Mouse (Mus musculus): ENCODE results near the gene Pde4d. TPM values are rescaled to one million over a fixed set of nuclear protein-coding genes. Genes with fewer than 3 reads are reported as not detected.

Pde4d gene
- polyA plus RNA-seq, 2 experiments: 11.7 to 17.3 TPM

- TF ChIP-seq POLR2A (IDR thresholded peaks at IDR 0.05; ENCODE audit: borderline replicate concordance, extremely low read depth, insufficient read depth, insufficient read length): no peak
- Histone ChIP-seq H3K4me2 (replicated peaks; ENCODE audit: low read depth, low read length, severe bottlenecking) (no peak overlapping the region), H3K4me1 (ENCODE audit: control insufficient read depth, insufficient read depth, low read length) (no peaks in the 10 kb centered on the region), H3K27ac (replicated peaks; ENCODE audit: low read depth, low read length) (no peak overlapping the region), H3K36me3 (ENCODE audit: control insufficient read depth, insufficient read depth, low read length) (no peaks in the 10 kb centered on the region), H3K9me3 (ENCODE audit: control insufficient read depth, low read length) (no peaks in the 10 kb centered on the region), H3K9ac (ENCODE audit: low read depth, low read length, severe bottlenecking) (no peak overlapping the region), H3K4me3 (replicated peaks; ENCODE audit: low read length) (no peak overlapping the region), H3K27me3 (ENCODE audit: control insufficient read depth, insufficient read depth, low read length) (no peaks in the 10 kb centered on the region)
- DNase-seq (ENCODE audit: low spot score) (no peak), ATAC-seq (ENCODE audit: low FRiP score, low read depth) (no peak)
- WGBS: 57% methylated on average over 8 of the region's 8 CpGs
Observed at GRCm38 (mm10) chr13:109211471-109211870, 761.7 kb downstream of the Pde4d start.

DNA sequence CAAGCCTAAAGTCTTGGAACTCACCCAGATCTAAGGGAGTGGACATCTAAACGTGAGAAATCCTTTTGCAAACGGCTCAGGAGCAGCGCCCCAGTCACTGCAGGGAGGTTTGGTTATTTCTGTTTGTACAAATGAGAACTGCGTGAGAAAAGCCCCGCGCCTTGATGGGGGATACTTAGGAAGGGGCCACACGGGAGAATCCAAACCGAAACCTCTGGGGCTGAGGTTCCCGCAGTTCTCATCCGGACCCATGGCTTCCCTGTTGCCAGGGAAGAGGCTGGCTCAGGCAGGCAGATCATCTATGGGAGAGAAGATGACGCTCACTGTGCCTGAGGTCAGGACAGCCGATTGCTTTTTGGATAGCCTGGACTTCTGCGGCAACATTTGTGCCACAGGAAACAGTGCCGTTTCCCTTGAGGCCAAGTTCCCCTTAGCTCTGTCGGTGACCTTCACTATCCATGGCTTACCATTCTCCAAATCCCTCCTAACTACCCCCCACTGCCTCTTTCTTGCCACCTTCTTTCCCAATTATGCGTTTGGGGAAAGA is 762.3 kb downstream of the Pde4d start:
- Histone ChIP-seq H3K9me3 (ENCODE audit: control insufficient read depth, low read length) (no peaks in the 10 kb centered on the region), H3K4me1 (ENCODE audit: control insufficient read depth, insufficient read depth, low read length) (no peaks in the 10 kb centered on the region), H3K4me3 (replicated peaks; ENCODE audit: low read length) (no peak overlapping the region), H3K9ac (ENCODE audit: low read depth, low read length, severe bottlenecking) (no peak overlapping the region), H3K27ac (replicated peaks; ENCODE audit: low read depth, low read length) (no peak overlapping the region), H3K4me2 (replicated peaks; ENCODE audit: low read depth, low read length, severe bottlenecking) (0 out of 2 replicates have a peak overlapping the region, but pooled peaks have one; percentile 18), H3K27me3 (ENCODE audit: control insufficient read depth, insufficient read depth, low read length) (no peaks in the 10 kb centered on the region), H3K36me3 (ENCODE audit: control insufficient read depth, insufficient read depth, low read length) (no peaks in the 10 kb centered on the region)
- no peak for ATAC-seq (ENCODE audit: low FRiP score, low read depth)
- no peak for DNase-seq (ENCODE audit: low spot score)
- no peak for TF ChIP-seq POLR2A (IDR thresholded peaks at IDR 0.05; ENCODE audit: borderline replicate concordance, extremely low read depth, insufficient read depth, insufficient read length)
- WGBS: 46% methylated on average over 16 of the region's 16 CpGs

DNA sequence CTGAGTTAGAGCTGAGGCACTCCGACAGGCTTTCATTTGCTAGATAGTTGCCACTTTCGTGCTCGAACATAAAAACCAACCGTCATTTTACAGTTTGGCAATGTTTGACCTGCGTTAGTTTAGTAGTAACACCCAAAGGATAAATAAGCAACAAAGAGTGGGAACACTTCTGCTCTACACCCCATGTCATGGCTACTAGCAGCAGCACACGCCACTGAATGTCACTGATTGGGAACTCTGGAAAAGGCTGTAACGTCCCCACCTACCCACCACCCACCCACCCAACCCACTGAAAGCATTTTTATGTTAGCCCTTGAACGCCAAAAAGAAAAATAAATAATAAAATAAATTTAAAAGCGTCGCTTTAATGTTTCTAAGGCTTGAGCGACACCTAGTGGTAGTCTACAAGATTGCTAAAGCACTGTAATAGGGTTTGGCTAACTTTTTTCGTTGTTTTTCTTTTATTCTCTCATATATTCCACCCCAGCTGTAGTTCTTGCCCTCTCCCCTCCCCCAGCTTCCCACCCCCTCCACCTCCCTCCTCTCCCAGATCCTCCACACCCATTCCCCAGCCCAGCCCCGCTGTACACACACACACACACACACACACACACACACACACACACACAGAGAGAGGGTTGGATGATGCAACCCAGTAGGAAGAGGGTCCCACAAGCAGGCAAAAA is 763.2 kb downstream of the Pde4d start:
- Histone ChIP-seq H3K4me3 (replicated peaks; ENCODE audit: low read length) (no peak overlapping the region), H3K9ac (ENCODE audit: low read depth, low read length, severe bottlenecking) (no peak overlapping the region), H3K9me3 (ENCODE audit: control insufficient read depth, low read length) (no peaks in the 10 kb centered on the region), H3K36me3 (ENCODE audit: control insufficient read depth, insufficient read depth, low read length) (no peaks in the 10 kb centered on the region), H3K27me3 (ENCODE audit: control insufficient read depth, insufficient read depth, low read length) (no peaks in the 10 kb centered on the region), H3K4me2 (replicated peaks; ENCODE audit: low read depth, low read length, severe bottlenecking) (peak overlapping the region; percentile 35; the same call in 1 of the 2 replicates), H3K27ac (replicated peaks; ENCODE audit: low read depth, low read length) (no peak overlapping the region), H3K4me1 (ENCODE audit: control insufficient read depth, insufficient read depth, low read length) (no peaks in the 10 kb centered on the region)
- 30% methylated on average over 13 of the region's 13 CpGs for WGBS
- ATAC-seq (ENCODE audit: low FRiP score, low read depth): no peak
- DNase-seq (ENCODE audit: low spot score): peak; percentile 84
- TF ChIP-seq POLR2A (IDR thresholded peaks at IDR 0.05; ENCODE audit: borderline replicate concordance, extremely low read depth, insufficient read depth, insufficient read length): no peak

DNA sequence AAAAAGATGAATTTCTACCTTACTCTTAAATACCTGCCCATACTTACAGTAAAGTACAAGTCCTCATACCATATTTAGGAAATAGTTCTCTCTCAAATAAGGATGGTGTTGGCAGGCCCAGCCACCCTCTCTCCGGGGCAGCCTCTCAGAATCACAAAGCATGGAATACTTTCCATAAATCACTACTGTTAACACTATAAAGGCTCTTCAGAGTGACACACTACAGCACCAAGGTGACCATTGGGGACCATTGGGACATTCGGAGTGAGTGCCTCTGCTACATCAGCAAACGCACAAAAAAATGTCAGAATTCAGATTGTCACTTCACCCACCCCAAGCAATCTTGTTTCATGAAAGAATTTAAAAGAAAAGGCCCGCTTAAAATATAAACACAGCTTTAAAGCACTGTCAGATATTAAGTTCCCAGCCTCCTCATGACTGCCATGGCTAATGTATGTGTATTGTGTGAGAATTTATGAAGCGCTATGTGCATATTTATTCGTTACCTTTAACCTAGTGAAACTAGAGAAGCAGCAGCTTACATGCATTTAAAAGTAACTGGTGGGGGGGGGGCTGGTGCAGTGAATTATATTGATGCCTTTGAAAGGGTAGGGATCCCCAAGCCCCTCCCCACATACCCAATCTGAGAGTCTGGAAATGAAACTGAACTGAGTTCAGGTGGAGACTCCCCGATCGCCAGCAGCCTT is 769.4 kb downstream of the Pde4d start:
- H3K36me3 ChIP-seq (ENCODE audit: control insufficient read depth, insufficient read depth, low read length): no peaks in the 10 kb centered on the region
- no peaks in the 10 kb centered on the region for H3K4me1 ChIP-seq (ENCODE audit: control insufficient read depth, insufficient read depth, low read length)
- H3K4me3 ChIP-seq (replicated peaks; ENCODE audit: low read length): no peak overlapping the region
- DNase-seq (ENCODE audit: low spot score): no peak
- no peaks in the 10 kb centered on the region for H3K27me3 ChIP-seq (ENCODE audit: control insufficient read depth, insufficient read depth, low read length)
- ATAC-seq (ENCODE audit: low FRiP score, low read depth): no peak
- TF ChIP-seq POLR2A (IDR thresholded peaks at IDR 0.05; ENCODE audit: borderline replicate concordance, extremely low read depth, insufficient read depth, insufficient read length): no peak
- H3K27ac ChIP-seq (replicated peaks; ENCODE audit: low read depth, low read length): no peak overlapping the region
- no peak overlapping the region for H3K9ac ChIP-seq (ENCODE audit: low read depth, low read length, severe bottlenecking)
- H3K9me3 ChIP-seq (ENCODE audit: control insufficient read depth, low read length): no peaks in the 10 kb centered on the region
- H3K4me2 ChIP-seq (replicated peaks; ENCODE audit: low read depth, low read length, severe bottlenecking): no peak overlapping the region
- 67% methylated on average over 8 of the region's 8 CpGs for WGBS

- Histone ChIP-seq H3K27ac (replicated peaks; ENCODE audit: low read depth, low read length) (no peak overlapping the region), H3K9me3 (ENCODE audit: control insufficient read depth, low read length) (no peaks in the 10 kb centered on the region), H3K36me3 (ENCODE audit: control insufficient read depth, insufficient read depth, low read length) (no peaks in the 10 kb centered on the region), H3K4me3 (replicated peaks; ENCODE audit: low read length) (peak overlapping the region; percentile 7), H3K4me1 (ENCODE audit: control insufficient read depth, insufficient read depth, low read length) (peaks cover 16% of the 10 kb centered on the region), H3K27me3 (ENCODE audit: control insufficient read depth, insufficient read depth, low read length) (no peaks in the 10 kb centered on the region), H3K4me2 (replicated peaks; ENCODE audit: low read depth, low read length, severe bottlenecking) (peak overlapping the region; percentile 34), H3K9ac (ENCODE audit: low read depth, low read length, severe bottlenecking) (no peak overlapping the region)
- ATAC-seq (ENCODE audit: low FRiP score, low read depth): peak; percentile 57
- TF ChIP-seq POLR2A (IDR thresholded peaks at IDR 0.05; ENCODE audit: borderline replicate concordance, extremely low read depth, insufficient read depth, insufficient read length): no peak
- WGBS: 23% methylated on average over 8 of the region's 8 CpGs
- DNase-seq (ENCODE audit: low spot score): peak; percentile 81
Observed at GRCm38 (mm10) chr13:109228967-109229617, 779.3 kb downstream of the Pde4d start.

Measured in limb, embryonic 14.5 days (tissue).